Mouse (Mus musculus) right cerebral cortex, postnatal 36 days (tissue): ENCODE data around the gene Il13ra1.
A peak's percentile ranks its signal among the peaks of the same experiment; 100 is the strongest.

Source experiments
- DNase-seq, 2 experiments: peaks; one replicate each; pipeline ENCODE4 v3.0.0; 2022; ENCODE audit warnings: low spot score in 2 of 2, mixed read lengths in 1 of 2

The Il13ra1 gene

GRCm38 (mm10) chrX:36111622-36112421, at the start of gene Il13ra1:
TSS of gene Il13ra1 (plus strand) at chrX:36112110.
- peak; percentile 1 for DNase-seq

GRCm38 (mm10) chrX:36073997-36074396, 37.9 kb upstream of the Il13ra1 start:
- no peak for DNase-seq

GRCm38 (mm10) chrX:36077164-36077563, 34.7 kb upstream of the Il13ra1 start:
- no peak for DNase-seq

GRCm38 (mm10) chrX:36082917-36083316, 29.0 kb upstream of the Il13ra1 start:
- DNase-seq, result no peak

GRCm38 (mm10) chrX:36088464-36089256, 23.2 kb upstream of the Il13ra1 start:
- DNase-seq, result no peak

GRCm38 (mm10) chrX:36100883-36101282, 11.0 kb upstream of the Il13ra1 start:
- no peak for DNase-seq

- no peak for DNase-seq
These were observed 10.6 kb upstream of the Il13ra1 start for GRCm38 (mm10) chrX:36101318-36101717.

GRCm38 (mm10) chrX:36108601-36109000, 3.3 kb upstream of the Il13ra1 start:
- DNase-seq, result no peak

GRCm38 (mm10) chrX:36112422-36112750, 476 bp downstream of the Il13ra1 start:
- no peak for DNase-seq

GRCm38 (mm10) chrX:36115171-36115570, 3.3 kb downstream of the Il13ra1 start:
- DNase-seq, result no peak

- no peak for DNase-seq
These were observed 17.3 kb downstream of the Il13ra1 start for GRCm38 (mm10) chrX:36129037-36129770.

- DNase-seq, result no peak
These were observed 17.8 kb downstream of the Il13ra1 start for GRCm38 (mm10) chrX:36129771-36130108.

GRCm38 (mm10) chrX:36136346-36136745, 24.4 kb downstream of the Il13ra1 start:
- no peak for DNase-seq

- no peak for DNase-seq
These were observed 30.2 kb downstream of the Il13ra1 start for GRCm38 (mm10) chrX:36141994-36142639.

GRCm38 (mm10) chrX:36146746-36147145, 34.8 kb downstream of the Il13ra1 start:
- DNase-seq, result no peak

GRCm38 (mm10) chrX:36150100-36150499, 38.2 kb downstream of the Il13ra1 start:
- DNase-seq, result no peak

- no peak for DNase-seq
These were observed 44.8 kb downstream of the Il13ra1 start for GRCm38 (mm10) chrX:36156677-36157076.

GRCm38 (mm10) chrX:36161567-36161966, 49.7 kb downstream of the Il13ra1 start:
- DNase-seq, result no peak

- DNase-seq, result no peak
These were observed 71.7 kb downstream of the Il13ra1 start for GRCm38 (mm10) chrX:36183625-36184024.

- DNase-seq, result no peak
These were observed 74.1 kb downstream of the Il13ra1 start for GRCm38 (mm10) chrX:36186036-36186435.

- no peak for DNase-seq
These were observed 74.5 kb downstream of the Il13ra1 start for GRCm38 (mm10) chrX:36186443-36186842.

GRCm38 (mm10) chrX:36193951-36194350, 82.0 kb downstream of the Il13ra1 start:
- no peak for DNase-seq
